Mouse (Mus musculus) heart, postnatal 0 days (tissue): Measurements from ENCODE around the gene Exoc4. TPM values are rescaled to one million over a fixed set of nuclear protein-coding genes. Genes with fewer than 3 reads are reported as not detected.

Experiments used
- ATAC-seq: fragments of 200-750 bp; cut with Nextera tagmentation; 2 replicates; pipeline ENCODE4 v1.8.0; 2017; ENCODE audit warnings: low read depth, moderate number of reproducible peaks, moderate library complexity; ENCODE audit not compliant: insufficient read depth
- DNase-seq: peaks from one replicate; pipeline ENCODE4 v3.0.0-alpha.2; 2016; ENCODE audit warnings: low spot score
- H3K27ac ChIP-seq: fragments of 300-500 bp; sonication (generic); 2 replicates; pipeline ENCODE4 v1.5.1; 2014; ENCODE audit warnings: low read depth, mild to moderate bottlenecking
- H3K27me3 ChIP-seq: fragments of 300-500 bp; sonication (generic); 2 replicates; pipeline ENCODE4 v1.6.1; 2014; ENCODE audit warnings: low read length, mixed read lengths; ENCODE audit not compliant: control insufficient read depth, insufficient read depth
- H3K36me3 ChIP-seq: fragments of 300-500 bp; sonication (generic); replicated peaks from 2 replicates; pipeline ENCODE4 v1.6.1; 2014; ENCODE audit warnings: low read length, mixed read lengths; ENCODE audit not compliant: control insufficient read depth, insufficient read depth
- H3K4me1 ChIP-seq: fragments of 300-500 bp; sonication (generic); 2 replicates; pipeline ENCODE4 v1.6.1; 2014; ENCODE audit warnings: antibody characterized with exemption; ENCODE audit not compliant: control insufficient read depth, insufficient read depth
- H3K4me2 ChIP-seq: fragments of 300-500 bp; sonication (generic); 2 replicates; pipeline ENCODE4 v1.6.1; 2014; ENCODE audit warnings: low read depth, mild to moderate bottlenecking, low read length, moderate library complexity
- H3K4me3 ChIP-seq: fragments of 300-500 bp; sonication (generic); 2 replicates; pipeline ENCODE4 v1.5.1; 2014; ENCODE audit warnings: low read depth, low read length
- H3K9ac ChIP-seq: fragments of 300-500 bp; sonication (generic); replicated peaks from 2 replicates; pipeline ENCODE4 v1.6.1; 2014; ENCODE audit warnings: low read depth, low read length, mixed read lengths
- H3K9me3 ChIP-seq: fragments of 300-500 bp; sonication (generic); replicated peaks from 2 replicates; pipeline ENCODE4 v1.6.1; 2016; ENCODE audit warnings: low read length; ENCODE audit not compliant: control insufficient read depth
- CTCF ChIP-seq: IDR thresholded peaks from 2 replicates; pipeline ENCODE4 v1.5.1; 2016; ENCODE audit warnings: antibody characterized with exemption, control low read depth, low read depth
- EP300 ChIP-seq: IDR thresholded peaks from 2 replicates; pipeline ENCODE4 v1.6.1; 2016; ENCODE audit warnings: antibody characterized with exemption, low read depth
- WGBS: fragments of 180-500 bp; shearing (Covaris S2); extraction: QIAGEN DNeasy Blood & Tissue Kit; methylation state at CpG from one replicate; pipeline ENCODE4 v1.1.7; 2014; 5-methylcytosine and 5-hydroxymethylcytosine counted together
- polyA plus RNA-seq: library from polyadenylated mRNA; unstranded; fragments of >200 nt; fragmentation: Nextera tagmentation; extraction: Ambion mirVana; gene quantifications from 2 replicates; pipeline ENCODE4 v1.2.1, GENCODE M21; 2015
- total RNA-seq: library from RNA; depleted of rRNA; stranded (reverse); fragments of >200 nt; gene quantifications from 2 replicates; pipeline ENCODE4 v1.2.3, GENCODE M21; 2014; ENCODE audit warnings: low replicate concordance

The Exoc4 gene
- total and polyA plus RNA-seq, 2 experiments from 2014 or later: 15.8 to 54.6 TPM

GRCm38 (mm10) chr6:33823777-33824302 is 575.0 kb downstream of the Exoc4 start:
- no peaks in the 10 kb centered on the region for H3K9me3 ChIP-seq
- ATAC-seq: no peak
- H3K27me3 ChIP-seq: no peaks in the 10 kb centered on the region
- H3K4me2 ChIP-seq: 0 out of 2 replicates have a peak overlapping the region, but pooled peaks have one; percentile 9
- no peak overlapping the region for H3K4me3 ChIP-seq
- peaks cover 13% of the 10 kb centered on the region for H3K4me1 ChIP-seq
- H3K9ac ChIP-seq: 0 out of 2 replicates have a peak overlapping the region, but pooled peaks have one; percentile 10
- H3K36me3 ChIP-seq: no peaks in the 10 kb centered on the region
- WGBS: 32% methylated on average over 6 of the region's 6 CpGs
- H3K27ac ChIP-seq: peak overlapping the region; percentile 2; the same call in 1 of the 2 replicates
- DNase-seq: peak; percentile 19
- TF ChIP-seq CTCF (no peak; the same call in 1 of the 2 replicates), EP300 (no peak)

- DNase-seq: no peak
- peaks cover 9% of the 10 kb centered on the region; the same call in 1 of the 2 replicates for H3K4me1 ChIP-seq
- no peak for ATAC-seq
- no peaks in the 10 kb centered on the region for H3K36me3 ChIP-seq
- no peak overlapping the region for H3K4me3 ChIP-seq
- no peak overlapping the region for H3K4me2 ChIP-seq
- no peak for TF ChIP-seq EP300
- TF ChIP-seq CTCF: no peak
- H3K27ac ChIP-seq: no peak overlapping the region
- no peak overlapping the region for H3K9ac ChIP-seq
- H3K27me3 ChIP-seq: no peaks in the 10 kb centered on the region
- WGBS: 95% methylated on average over 6 of the region's 6 CpGs
- no peaks in the 10 kb centered on the region for H3K9me3 ChIP-seq
Measured at GRCm38 (mm10) chr6:33828499-33828898, 579.6 kb downstream of the Exoc4 start.

GRCm38 (mm10) chr6:33829261-33829660 is 580.4 kb downstream of the Exoc4 start:
- Histone ChIP-seq H3K4me2 (no peak overlapping the region), H3K9me3 (no peaks in the 10 kb centered on the region), H3K4me1 (peaks cover 5% of the 10 kb centered on the region; the same call in 1 of the 2 replicates), H3K9ac (no peak overlapping the region), H3K27me3 (no peaks in the 10 kb centered on the region), H3K4me3 (no peak overlapping the region), H3K27ac (no peak overlapping the region), H3K36me3 (no peaks in the 10 kb centered on the region)
- DNase-seq (no peak), ATAC-seq (no peak)
- TF ChIP-seq EP300: no peak
- no peak for TF ChIP-seq CTCF
- 94% methylated on average over 4 of the region's 4 CpGs for WGBS

GRCm38 (mm10) chr6:33831276-33831675 is 582.4 kb downstream of the Exoc4 start:
- H3K27me3 ChIP-seq: no peaks in the 10 kb centered on the region
- no peaks in the 10 kb centered on the region for H3K9me3 ChIP-seq
- WGBS: 86% methylated on average over 3 of the region's 3 CpGs
- H3K9ac ChIP-seq: no peak overlapping the region
- no peak for TF ChIP-seq CTCF
- no peak for TF ChIP-seq EP300
- DNase-seq (no peak), ATAC-seq (no peak)
- no peak overlapping the region for H3K4me2 ChIP-seq
- H3K4me1 ChIP-seq: no peaks in the 10 kb centered on the region
- H3K36me3 ChIP-seq: no peaks in the 10 kb centered on the region
- H3K27ac ChIP-seq: no peak overlapping the region
- H3K4me3 ChIP-seq: no peak overlapping the region

GRCm38 (mm10) chr6:33832978-33833377 is 584.1 kb downstream of the Exoc4 start:
- Histone ChIP-seq H3K4me3 (no peak overlapping the region), H3K9ac (no peak overlapping the region), H3K4me2 (no peak overlapping the region), H3K36me3 (no peaks in the 10 kb centered on the region), H3K27ac (no peak overlapping the region), H3K4me1 (no peaks in the 10 kb centered on the region), H3K9me3 (no peaks in the 10 kb centered on the region), H3K27me3 (no peaks in the 10 kb centered on the region)
- ATAC-seq (no peak), DNase-seq (no peak)
- 91% methylated on average over 4 of the region's 4 CpGs for WGBS
- no peak for TF ChIP-seq EP300
- TF ChIP-seq CTCF: no peak
